Mouse (Mus musculus) kidney, postnatal 25 days (tissue): ENCODE measurements around the gene Lamp1.

Experiments used
- DNase-seq, 2 experiments: peaks; one replicate each; pipeline ENCODE4 v3.0.0; 2021; ENCODE audit warnings: mixed read lengths in 2 of 2

Gene Lamp1

GRCm38 (mm10) chr8:13158718-13159376, at the start of gene Lamp1:
TSS of gene Lamp1 (plus strand) at chr8:13159161.
- peak; percentile 100 for DNase-seq

GRCm38 (mm10) chr8:13109416-13109960, 49.5 kb upstream of the Lamp1 start:
- DNase-seq = no peak

- DNase-seq = no peak
These were observed 47.0 kb upstream of the Lamp1 start for GRCm38 (mm10) chr8:13111917-13112316.

DNA sequence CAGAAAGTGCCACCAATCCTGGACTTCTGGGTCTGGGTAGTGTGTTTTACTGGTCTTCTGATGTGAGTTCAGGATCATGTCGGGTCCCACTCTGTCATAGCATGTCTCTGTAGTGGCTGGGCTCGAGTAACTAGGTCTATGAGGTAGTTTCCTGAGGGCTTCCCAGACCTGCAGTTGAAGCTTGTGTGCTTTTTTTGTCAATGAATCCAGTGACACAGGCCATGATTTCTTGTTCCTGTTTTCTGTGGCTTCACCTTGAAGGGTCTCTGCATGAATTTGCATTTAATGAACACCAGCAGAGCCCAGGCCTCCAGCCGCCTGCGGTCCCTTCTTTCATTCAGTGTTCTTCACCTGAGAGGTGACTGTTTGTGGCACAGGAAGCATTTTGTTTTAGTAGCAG, 45.7 kb upstream of the Lamp1 start:
- no peak for DNase-seq

GRCm38 (mm10) chr8:13117096-13117495, 41.9 kb upstream of the Lamp1 start:
- DNase-seq = no peak

DNA sequence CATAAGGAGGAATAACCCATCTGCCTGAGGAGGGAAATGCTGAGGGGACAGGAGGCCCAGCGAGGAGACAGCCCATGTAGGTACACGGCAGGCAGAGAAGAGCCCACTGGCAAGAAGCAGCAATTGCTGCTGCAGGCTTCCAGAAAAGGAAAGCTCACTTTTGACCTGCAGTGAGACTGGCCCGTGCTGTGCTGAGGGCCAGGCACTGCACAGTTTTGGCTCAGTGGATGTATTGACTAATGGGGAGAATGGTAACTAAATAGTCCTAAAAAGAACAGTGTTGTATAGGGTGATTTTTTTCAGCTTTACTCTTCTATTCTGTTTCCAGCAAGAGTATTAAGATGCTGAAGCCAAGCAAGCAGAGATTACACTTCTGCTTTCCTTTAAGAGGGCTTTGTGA, 40.4 kb upstream of the Lamp1 start:
- no peak for DNase-seq

- no peak for DNase-seq
These were observed 37.9 kb upstream of the Lamp1 start for GRCm38 (mm10) chr8:13120882-13121665.

DNA sequence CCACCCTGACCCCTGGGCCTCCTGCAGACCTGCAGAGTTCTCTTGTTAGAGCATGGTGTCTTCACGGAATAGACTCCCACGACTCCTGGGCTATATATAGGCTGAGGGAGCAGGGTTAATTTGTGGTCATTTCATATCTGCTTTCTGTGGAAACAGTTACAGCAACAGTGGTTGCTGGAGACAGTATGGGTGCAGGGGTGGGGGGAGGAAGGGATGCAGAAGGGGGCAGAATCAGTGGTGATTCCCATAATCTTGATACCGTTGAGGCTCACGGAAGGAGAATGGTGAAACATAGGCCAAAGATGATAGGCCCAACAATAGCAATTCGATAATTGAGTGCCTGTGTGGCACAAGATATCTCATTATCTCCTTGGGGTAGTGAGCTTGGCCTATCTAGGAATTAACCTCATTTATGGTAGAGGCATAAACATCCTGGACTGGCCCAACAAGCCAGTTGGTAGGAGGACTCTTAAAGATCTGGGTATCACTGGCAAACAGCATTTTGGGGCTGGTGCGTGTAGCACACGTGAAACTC, 36.0 kb upstream of the Lamp1 start:
- DNase-seq = no peak

DNA sequence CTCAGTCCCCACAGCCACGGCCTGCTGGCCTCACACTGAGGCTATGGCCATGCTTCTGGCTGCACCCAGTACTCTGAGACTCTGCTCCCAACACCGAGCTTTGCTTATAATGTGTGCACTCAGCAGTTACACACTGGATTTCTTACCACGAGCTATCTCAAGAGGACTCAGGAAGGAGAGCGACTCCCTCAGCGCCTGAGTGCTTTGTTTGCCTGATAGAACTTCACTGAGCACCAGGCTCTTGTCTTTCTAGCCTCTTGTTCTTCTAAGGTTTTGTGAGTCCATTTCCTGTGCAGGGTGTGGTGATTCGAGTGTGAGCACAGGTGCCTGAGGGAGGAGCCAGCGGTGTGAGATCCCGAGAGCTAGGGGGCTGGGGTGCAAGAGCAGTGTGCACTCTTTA, 34.1 kb upstream of the Lamp1 start:
- DNase-seq = no peak

DNA sequence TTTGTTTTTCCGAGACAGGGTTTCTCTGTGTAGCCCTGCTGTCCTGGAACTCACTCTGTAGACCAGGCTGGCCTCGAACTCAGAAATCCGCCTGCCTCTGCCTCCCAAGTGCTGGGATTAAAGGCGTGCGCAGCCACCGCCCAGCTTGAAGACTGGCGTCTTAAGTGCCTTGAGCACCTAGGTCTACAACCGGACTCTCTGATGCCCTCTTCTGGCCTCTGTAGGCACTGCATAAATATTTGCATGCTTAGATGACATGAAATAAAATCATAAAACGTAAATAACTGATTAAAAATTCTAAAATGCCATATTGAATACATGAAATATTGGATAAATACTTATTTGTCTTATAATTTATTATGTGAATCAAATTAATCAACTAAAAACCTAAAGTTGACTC, 26.7 kb upstream of the Lamp1 start:
- peak; percentile 55 to 85 for DNase-seq

GRCm38 (mm10) chr8:13139641-13140182, 19.2 kb upstream of the Lamp1 start:
- DNase-seq = no peak

DNA sequence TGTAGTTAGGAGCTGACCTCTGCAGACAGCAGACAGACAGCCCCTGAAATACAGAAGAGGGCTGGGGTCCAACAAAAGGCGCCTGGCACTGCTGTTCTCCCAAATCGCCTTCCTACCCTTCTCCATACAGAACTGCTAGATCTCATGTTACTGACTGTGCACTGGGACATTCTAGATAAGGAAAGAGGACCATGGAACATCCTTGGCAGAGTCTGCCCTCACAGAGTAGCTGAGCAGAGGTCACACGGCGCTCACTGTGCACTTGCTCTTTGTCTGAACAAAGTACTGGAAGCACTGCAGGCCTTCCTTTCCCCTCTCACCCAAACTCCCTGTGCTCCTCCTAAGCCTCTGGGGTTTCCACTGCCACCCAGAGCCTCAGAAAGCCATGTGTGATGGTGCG, 17.3 kb upstream of the Lamp1 start:
- no peak for DNase-seq

DNA sequence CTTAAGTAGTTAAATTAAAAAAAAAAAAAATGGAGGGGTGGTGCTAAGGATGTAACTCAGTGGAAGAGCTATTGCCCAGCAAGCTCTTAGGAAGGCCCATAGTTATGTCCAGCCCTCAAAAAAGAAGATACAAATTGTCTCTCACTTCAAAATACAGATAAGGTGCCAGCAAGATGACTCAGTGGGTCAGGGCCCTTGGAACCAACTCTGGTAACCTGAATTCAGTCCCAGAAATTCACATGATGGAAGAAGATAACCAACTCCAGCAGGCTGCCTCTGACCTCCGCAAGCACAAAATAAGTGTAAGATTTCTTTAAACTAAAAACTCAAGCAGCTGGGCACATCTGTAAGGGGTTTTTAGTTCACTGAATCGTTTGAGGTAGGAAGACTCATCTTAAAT, 10.5 kb upstream of the Lamp1 start:
- no peak for DNase-seq

- no peak for DNase-seq
These were observed 9.7 kb upstream of the Lamp1 start for GRCm38 (mm10) chr8:13149287-13149686.

- no peak for DNase-seq
These were observed 9.1 kb upstream of the Lamp1 start for GRCm38 (mm10) chr8:13149866-13150265.

DNA sequence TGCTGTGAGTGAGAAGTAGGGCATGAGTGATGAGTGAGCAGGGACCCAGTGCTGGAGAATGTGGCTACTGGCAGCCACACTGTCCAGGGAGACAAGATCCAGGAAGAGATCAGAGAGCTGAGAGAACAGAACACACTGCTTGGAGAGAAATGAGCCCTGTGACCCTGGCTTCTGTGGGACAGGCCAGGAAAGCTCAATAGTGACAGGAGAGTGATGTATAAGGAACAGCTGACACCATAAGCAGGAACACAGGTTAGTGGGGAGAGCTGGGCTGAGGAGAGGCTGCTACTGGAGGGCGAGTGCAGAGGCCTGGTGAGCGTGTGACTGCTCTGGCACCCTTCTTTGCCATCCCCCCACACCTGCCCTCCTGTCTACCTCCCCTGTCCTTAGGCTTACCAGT, 8.0 kb upstream of the Lamp1 start:
- no peak for DNase-seq

DNA sequence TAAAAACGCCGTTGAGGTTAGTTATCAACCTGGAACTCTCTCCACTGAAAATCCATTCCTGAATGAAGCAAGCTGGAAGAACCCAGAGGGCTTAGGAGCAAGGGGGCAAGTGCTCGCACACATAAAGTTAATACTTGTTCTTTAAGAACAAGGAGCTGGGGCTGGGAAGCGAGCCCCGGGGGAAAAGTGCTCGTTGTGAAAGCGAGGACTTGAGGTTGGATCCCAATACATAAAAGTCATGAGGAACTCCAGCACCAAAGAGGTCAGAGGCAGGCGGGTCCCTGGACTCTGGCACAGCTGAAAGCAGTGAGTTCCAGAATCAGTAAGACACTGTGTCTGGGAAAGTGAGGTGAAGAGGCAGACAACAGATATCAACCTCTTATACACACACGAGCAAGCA, 4.9 kb upstream of the Lamp1 start:
- no peak for DNase-seq

GRCm38 (mm10) chr8:13155358-13155757, 3.6 kb upstream of the Lamp1 start:
- no peak for DNase-seq

DNA sequence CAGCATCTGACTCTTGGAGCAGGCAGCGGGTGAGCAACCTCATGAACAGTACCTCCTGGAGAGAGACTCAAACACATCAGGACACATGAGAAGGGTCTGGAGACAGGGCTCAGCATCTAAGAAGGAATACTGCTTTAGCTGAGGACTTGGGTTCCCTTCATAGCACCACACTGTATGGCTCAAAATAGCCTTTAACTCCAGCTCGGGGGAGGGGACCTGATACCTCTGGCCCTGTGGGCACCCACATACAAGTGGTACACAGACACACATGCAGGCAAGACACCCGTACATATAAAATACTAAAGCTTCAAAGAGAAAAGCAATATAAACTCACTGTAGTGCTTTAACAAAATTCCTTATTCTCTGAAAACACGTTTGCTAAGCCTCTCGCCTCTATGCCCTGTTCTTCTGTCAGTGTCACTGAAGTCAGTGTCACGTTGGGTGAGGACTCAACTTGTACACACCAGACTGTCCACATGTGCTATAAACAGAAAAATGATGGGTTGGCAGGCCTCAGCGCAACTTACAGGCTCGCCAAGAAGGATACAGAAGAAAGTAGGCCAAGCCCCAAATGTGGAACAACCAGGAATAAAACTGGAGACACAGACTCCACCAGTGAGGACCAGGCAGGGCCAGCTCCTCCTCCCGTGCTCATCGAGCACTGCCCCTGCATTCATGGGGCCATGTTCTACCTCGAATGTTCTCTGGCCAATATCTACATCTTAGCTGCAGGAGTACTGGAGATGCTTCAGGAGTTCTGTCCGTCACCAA, 2.4 kb upstream of the Lamp1 start:
- no peak for DNase-seq

- DNase-seq = peak in 1 of 2 experiments; percentile 55
These were observed 468 bp downstream of the Lamp1 start for GRCm38 (mm10) chr8:13159377-13159881.

DNA sequence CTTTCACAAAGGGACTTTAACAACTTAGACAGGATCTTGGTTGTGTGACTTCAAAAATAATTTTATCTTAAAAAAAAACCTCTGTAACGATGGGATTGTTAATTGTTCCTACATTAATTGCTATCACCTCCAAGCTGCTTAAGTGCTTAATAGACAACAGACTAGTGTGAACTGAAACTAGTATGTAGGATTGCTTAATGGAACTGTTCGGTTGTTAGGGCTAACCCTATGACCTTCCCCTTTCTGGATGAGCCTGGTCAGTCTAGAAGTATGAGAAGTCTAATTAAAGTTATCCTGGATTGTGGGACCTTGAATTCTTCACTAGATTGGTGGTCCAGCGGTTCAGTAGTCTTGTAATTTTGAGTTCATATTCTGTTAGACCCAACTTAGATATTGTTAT, 1.7 kb downstream of the Lamp1 start:
- no peak for DNase-seq

GRCm38 (mm10) chr8:13162098-13162497, 3.1 kb downstream of the Lamp1 start:
- peak; percentile 29 to 64 for DNase-seq

- DNase-seq = no peak
These were observed 4.6 kb downstream of the Lamp1 start for GRCm38 (mm10) chr8:13163563-13163962.
